Mouse (Mus musculus) B cell, adult 2 months (primary cell): ENCODE measurements around the gene Arrdc2.

Experiments
- DNase-seq, 2 experiments: peaks; one replicate each; pipeline ENCODE4 v3.0.0; 2022

Arrdc2 gene

GRCm38 (mm10) chr8:70839408-70840351, at the start of gene Arrdc2:
Gene Arrdc2, minus strand, starts transcription at chr8:70839720.
- peak; percentile 96 to 98 for DNase-seq

DNA sequence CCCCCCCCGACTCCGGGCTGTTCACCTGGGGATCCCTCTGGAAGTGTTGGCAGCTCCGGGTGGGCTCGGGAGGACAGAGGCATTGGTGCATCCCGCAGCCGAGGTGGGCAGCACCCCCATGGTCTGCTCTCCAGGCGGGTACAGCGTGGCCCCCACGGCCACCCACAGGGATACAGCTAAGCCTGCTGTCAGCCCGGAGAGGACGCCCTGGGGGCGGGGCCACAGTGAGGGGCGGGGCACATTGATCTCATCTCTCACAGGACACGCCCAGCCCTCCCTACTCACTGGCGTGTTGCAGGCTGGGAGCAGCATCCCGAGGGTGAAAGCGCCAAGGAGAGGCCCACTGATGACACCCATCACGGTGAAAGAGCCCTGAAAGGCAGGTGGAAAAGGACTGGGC, 48.1 kb upstream of the Arrdc2 start:
- peak; percentile 64 to 65 for DNase-seq

DNA sequence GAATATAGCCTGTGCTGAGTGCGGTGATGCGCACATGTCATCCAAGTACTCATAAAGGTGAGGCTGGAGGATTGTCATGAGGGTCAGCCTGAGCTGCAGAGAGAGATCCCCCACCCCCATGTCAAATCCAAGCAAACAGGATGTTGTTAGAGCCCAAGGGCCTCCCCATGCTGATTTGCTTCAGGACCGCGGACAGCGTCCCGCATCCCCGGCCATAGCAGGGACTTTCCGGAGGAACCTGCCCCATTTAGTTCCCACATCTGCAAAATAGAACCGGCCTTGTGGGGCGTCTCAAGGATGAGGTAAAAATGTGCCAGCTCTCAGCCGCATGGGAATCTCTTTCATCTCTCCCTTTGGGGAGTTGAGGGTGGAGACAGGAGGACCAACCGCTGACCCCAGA, 46.1 kb upstream of the Arrdc2 start:
- DNase-seq = peak; percentile 73 to 76

DNA sequence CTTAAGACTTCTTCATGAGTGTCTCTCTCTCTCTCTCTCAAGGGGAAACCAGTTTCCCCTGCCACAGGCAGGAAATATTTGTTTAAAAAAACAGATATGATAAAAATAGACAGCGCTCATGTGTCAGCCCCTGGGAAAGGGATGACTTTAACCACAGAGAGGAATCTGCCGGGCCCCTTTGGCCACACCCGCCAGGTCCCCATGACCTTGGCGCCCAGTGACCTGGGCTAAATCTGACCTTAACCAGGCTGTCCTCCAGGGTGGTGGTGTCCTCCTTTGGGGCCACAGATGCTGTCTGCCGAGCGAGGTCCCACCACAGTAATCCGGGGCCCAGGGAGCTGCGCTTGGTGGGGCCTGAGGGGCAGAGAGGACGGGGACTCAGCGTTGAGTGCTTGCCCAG, 45.2 kb upstream of the Arrdc2 start:
- DNase-seq = no peak

DNA sequence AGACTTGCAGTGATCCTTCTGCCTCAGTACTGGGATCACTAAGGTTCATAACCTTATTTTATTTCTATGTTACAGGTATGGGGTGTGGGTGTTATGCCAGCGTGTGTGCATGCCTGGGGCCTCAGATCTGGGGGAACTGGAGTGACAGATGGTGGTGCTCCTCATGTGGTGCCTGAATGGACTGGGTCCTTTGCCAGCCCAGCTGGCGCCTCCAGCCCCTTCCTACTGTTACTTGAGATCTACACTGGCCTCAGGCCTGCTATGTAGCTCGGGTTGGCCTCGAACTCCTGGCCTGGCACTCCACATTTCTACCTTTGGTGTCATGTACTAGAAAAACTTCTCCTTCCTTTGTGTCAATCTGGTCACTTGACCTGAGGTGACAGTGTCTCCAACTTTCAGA, 44.7 kb upstream of the Arrdc2 start:
- no peak for DNase-seq

GRCm38 (mm10) chr8:70880546-70880945, 41.0 kb upstream of the Arrdc2 start:
- no peak for DNase-seq

- DNase-seq = no peak
These were observed 40.6 kb upstream of the Arrdc2 start for GRCm38 (mm10) chr8:70880126-70880525.

DNA sequence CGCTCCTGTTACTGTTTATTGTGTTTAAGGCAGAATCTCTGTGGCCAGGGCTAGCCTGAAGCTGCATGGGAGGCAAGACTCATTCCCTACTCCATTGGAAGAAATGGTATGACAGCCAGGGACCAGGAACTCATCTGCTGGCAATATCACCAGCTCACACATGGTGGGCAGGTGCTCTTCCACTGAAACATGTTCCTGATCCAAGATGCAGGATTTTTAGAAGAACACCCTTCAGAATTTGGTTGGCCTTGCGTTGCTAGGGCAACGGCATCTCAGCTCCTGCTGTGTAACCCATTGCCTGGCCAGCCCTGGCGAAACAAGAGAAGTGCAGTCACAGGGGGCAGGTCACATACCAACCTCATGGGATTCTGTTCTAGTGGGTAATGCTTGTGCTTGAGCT, 40.0 kb upstream of the Arrdc2 start:
- no peak for DNase-seq

GRCm38 (mm10) chr8:70878178-70878577, 38.7 kb upstream of the Arrdc2 start:
- DNase-seq = no peak

- DNase-seq = no peak
These were observed 36.9 kb upstream of the Arrdc2 start for GRCm38 (mm10) chr8:70876382-70876781.

DNA sequence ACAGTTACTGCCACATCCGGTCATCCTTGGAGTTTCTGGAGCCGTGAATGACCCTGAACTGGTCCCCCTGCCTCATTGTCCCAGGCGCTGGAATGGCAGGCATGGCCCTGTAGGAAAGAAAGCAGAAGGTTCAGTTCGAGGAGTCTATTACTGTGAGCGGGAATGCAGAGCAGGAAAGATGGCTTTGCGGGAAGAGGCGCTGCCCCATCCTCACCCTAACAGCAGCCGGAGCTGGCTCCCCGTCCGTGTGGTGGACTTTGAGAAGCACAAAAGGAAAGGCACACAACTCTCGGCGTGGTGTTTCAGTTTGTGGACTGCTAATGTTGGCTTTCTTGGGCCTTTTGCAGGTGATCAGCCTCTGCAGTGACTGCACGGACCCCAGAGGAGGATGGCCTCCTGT, 34.9 kb upstream of the Arrdc2 start:
- no peak for DNase-seq

DNA sequence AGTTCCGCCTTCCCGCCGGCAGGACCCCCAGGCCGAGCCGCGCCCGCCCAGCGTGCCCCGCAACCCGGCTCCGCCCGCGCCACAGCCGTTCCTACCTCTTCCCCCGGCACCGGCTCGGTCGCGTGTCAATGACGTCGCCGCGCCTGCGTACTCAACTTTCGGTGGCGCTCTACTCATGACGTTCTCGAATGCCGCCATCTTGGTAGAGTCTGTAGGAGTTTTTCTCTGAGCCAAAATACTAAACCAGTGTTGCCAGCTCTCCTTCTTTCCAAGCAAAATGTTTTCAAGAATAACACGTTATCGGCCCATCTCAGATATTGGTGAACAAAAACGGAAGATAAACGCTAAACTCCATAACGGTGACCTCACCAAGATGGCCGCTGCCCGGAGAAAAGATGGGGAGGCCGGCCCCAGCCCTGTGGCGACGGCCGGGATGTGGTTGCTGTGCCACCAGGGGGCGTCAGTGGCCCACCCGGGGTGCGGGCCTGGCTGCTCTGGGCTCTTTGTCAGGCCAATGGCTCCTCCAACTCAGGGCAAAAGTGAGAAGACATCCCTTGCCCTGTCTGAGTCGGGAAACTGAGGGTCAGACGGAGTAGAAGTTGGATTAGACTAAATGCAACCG, 34.0 kb upstream of the Arrdc2 start, which contains the start of gene Ccdc124:
Ccdc124 (minus strand) TSS at position 572 of the 622 bp plus-strand sequence.
- peak; percentile 97 to 98 for DNase-seq

DNA sequence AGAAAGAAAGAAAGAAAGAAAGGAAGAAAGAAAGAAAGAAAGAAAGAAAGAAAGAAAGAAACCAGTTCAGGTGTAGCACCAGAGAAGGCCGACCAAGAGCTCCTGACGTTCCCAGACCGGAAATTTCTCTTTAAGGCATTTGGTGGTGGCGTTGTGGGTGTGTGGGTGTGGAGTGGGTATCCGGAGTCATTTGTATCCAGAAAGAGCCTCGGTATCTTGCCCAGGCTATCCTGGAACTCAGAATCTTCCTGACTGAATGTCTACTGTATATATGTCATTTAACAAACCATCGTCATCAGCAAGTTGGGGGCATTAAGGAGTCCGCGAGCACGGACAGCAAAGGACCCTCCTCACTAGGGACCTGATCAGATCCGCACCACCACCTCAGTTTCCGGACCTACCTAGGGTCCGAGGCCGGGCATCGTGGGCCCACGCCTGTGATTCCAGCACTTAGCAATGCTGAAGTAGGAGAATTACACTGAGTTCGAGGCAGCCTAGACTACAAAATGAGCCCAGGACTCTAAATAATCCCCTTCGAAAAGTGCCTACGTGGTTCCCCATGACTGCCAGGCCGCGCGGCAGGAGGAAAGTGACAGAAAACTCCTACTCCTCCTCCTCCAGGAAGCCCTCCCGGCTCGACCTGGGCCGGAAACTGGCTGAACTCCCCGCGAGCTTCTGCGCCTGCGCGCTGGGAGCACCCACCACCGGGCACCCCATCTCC, 33.3 kb upstream of the Arrdc2 start:
- DNase-seq = no peak

DNA sequence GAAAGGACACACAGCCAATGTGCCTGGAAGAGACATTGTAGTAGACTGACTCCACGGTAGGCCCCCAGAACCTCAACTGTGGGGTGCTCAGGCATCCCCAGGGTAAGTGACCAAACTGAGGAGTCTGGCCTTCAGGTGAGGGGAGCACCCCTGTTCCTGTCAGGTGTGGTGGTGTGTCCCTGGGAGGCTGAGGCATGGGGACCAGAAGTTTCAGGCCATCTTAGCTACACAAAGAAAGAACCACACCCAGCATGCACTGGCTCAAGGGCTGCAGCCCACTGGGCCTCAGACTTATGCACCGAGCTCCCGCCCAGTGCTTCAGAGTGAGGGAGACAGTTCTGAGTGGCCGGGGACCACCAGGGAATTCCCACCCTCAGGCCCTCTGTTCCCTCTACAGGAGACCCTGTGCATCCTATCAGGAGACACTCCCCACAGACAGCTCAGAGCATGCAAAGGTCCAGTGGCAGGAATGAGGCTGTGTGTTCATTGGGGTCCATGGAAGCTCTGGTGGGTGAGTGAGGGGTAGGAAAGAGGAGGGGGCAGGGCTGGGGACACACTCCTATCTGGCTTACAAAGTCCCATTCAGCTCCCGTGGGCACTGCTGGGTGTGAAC, 31.8 kb upstream of the Arrdc2 start:
- no peak for DNase-seq

DNA sequence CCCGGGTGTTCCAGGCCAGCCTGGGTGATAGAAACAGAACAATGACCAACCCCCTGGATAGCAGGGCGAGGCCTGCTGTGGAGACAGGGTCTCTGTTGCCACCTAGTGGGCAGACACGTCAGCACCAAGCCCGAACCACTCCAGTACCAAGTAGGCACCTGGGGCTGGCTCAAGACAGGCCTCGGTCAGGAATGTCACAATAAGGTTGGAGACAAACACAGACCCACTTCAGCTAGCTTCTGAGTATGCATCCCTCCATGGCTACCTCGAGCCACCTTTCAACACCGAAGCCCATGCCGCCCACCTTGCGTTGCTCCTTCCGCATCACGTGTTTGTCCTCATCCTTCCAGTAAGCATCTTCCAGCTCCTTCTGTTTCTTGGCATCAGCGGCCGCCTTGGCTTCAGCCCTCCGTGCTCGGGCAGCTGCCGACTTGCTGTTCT, 30.1 kb upstream of the Arrdc2 start:
- peak; percentile 81 for DNase-seq

DNA sequence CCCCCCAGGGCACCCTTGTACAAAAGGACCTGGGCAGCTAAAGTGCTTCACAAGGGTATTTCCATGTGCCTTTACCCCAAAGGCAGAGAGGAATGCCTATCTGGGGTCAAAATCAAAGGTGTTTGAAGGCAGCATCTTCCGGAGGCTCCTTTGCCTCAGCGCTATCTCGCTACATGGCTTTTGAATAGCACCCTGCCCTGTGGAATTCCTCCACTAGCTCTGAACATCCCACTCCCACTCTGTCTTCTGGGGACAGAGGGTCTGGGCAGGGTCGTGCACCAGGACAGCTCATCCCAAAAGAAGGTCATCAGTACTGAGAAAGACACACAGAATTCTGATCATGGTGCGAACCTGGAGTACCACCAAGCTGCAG, 29.7 kb upstream of the Arrdc2 start:
- no peak for DNase-seq

DNA sequence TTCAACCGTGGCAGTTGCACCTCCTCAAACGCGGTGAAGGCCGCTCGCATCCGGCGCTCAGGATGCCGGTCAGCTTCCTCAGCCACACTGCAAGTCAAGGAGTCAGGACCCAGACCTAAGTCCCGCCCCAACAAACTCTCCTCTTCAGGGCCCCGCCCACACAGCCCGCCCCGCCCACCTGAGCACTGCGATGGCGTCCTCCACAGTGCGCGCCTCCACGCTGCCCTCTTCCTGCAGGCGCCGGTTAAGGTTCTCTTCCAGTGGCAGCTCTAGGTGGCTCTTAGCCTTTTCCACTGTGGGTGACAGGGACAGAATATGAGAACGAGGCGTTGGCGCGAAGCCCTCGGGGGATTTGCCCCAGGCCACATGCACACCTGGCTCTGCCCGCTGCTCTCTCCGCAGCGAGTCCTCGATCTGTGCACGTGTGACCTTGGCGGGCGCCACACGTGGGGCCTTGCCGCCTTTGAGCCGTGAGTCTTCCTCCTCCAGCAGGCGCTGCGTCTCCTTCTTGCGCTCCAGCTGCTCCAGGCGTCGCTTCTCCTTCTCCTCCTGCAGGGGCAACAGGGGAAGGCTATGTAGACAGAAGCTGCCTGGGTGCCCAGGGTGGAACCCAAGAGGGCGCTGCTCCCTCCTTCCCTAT, 29.2 kb upstream of the Arrdc2 start:
- peak; percentile 74 for DNase-seq

- DNase-seq = no peak
These were observed 27.0 kb upstream of the Arrdc2 start for GRCm38 (mm10) chr8:70866566-70866965.

- no peak for DNase-seq
These were observed 26.5 kb upstream of the Arrdc2 start for GRCm38 (mm10) chr8:70866001-70866520.

DNA sequence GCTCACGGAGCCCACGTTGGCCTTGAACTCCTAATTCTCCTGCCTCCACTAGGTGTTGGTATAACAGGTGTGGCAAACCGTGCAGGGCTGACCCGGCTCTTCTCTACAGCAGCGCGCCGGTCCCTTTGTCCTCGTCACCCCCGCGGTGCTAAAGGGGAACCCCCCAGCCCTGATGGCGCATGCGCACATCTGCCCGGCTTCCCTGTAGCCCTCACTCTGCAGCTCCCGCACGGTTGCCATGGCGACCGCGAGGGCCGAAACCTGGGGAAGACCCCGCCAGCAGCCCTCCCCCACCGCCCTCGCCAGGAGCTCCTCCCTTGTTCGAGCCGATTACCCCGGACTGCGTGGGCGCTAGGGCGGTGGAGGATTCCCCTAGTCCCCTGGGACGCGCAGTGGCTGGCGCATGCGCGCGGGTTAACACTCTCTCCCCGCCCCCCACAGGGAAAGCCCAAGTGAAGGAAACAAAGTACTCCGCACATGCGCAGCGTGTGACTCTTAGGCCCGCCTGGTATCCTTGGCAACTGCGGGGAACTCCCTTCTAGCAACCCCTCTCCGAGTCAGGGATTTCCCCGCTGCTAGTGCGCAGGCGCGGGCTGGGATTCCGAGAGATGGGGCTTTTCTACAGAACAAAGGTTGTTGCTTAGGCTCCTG, 26.0 kb upstream of the Arrdc2 start:
- peak; percentile 100 for DNase-seq

GRCm38 (mm10) chr8:70864712-70865221, 25.2 kb upstream of the Arrdc2 start:
- DNase-seq = peak; percentile 36 to 37
